Mouse (Mus musculus) R1 (cell line): ENCODE measurements around the gene Retn.
A peak's percentile ranks its signal among the peaks of the same experiment; 100 is the strongest.

Experiments
- DNase-seq: peaks from one replicate; pipeline ENCODE4 v3.0.0-alpha.2; 2018; ENCODE audit warnings: low read depth, low spot score

Retn gene

DNA sequence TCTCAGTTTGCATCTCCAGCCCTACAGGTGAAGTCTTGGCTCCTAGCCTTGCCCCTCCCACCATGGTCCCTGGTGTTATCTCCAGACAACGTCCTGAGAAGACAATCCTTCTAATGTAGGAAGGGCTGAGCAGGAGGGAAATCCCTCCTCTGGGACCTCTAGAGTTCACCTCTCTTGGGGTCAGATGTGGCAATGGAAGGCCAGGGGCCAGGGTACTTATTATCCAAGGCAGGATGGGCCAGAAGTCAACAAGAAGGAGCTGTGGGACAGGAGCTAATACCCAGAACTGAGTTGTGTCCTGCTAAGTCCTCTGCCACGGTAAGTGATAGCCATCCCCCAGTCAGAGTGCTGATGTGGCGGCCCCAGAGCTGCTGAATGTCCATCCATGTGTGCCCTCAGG is at the start of gene Retn:
Gene Retn (plus strand): TSS at position 245 of the 400 bp plus-strand sequence.
- DNase-seq = no peak

DNA sequence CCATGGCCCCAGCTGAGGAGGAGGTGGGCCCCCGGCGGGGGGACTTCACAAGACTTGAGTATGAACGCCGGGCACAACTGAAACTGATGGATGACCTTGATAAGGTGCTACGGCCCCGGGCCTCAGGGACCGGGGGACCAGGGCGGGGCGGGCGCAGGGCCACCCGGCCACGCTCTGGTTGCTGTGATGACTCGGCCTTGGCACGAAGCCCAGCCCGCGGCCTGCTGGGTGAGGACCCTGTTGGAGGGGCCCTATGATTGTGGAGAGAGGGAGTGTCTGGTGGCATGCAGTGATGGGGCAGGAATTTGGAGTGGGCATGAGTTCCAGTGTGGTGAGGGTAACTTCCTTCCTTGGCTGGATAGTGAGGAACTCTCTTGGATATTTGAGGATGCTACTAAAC is 49.0 kb upstream of the Retn start:
- no peak for DNase-seq

GRCm38 (mm10) chr8:3607822-3608221 is 47.7 kb upstream of the Retn start:
- no peak for DNase-seq

- DNase-seq = no peak
These were observed 46.3 kb upstream of the Retn start for GRCm38 (mm10) chr8:3609046-3609815.

- no peak for DNase-seq
These were observed 45.8 kb upstream of the Retn start for GRCm38 (mm10) chr8:3609816-3610150.

DNA sequence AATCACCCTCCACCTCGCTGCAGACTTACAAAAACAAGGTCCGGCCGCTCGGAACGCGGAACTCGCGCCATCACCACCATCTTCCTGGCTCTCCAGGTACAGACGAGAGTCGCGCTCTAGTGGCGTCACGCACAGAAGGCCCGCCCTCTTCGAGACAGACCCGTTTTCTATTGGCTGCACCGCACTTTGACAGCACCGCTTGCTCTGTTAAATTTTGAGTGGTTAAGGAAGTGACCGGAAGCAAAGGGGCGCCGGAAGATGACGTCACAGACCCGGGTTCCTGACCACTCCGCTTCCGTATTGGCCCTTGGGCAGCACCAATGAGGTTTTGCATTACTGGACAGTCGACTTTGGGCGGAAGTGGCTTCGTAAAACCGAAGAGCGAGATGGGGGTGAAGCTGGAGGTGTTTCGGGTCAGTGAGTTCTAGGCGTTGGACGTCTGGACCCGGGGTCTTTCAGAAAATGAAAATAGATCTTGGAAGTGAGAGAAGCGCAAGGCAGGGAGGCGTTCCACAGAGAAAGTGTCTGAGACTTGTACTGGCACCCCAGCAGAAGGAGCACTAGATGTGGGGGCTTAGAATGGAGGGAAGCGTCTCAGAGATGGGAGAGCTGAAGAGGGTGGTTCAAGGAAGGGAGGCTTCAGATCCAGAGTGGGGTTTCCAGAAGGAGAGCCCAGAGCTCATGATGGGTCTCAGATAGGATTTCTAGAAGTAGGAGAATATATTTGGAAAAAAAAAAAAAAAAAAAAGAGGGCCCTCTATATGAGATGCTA is 34.2 kb upstream of the Retn start, which contains the start of the genes Xab2 and Pet100:
Gene Xab2 (minus strand): TSS at position 118 of the 772 bp plus-strand sequence.
Gene Pet100 (plus strand): TSS at position 350 of the 772 bp plus-strand sequence.
- peak; percentile 100 for DNase-seq

GRCm38 (mm10) chr8:3622119-3622518 is 33.5 kb upstream of the Retn start:
- DNase-seq = no peak

DNA sequence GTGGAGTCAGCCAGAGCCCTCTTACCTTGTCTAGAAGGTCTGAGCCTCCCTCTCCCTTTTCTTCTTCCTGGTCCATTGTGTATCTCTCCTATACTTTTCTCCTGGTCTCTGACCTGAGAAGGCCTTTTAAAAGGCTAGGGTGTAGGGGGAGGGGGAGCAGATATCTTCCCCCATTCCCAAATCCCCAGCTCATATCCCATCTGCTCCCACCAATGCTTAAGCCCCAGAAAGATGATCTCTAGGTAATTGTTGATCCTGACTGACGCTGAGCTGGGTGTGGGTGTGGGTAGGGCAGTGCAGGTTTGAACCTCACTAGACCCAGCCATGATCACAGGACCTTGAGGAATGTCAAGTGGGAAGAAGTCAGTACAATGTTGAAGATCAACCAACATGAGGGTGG is 30.1 kb upstream of the Retn start, which contains the start of gene Pcp2:
Gene Pcp2 (minus strand): TSS at position 101 of the 400 bp plus-strand sequence.
- no peak for DNase-seq

DNA sequence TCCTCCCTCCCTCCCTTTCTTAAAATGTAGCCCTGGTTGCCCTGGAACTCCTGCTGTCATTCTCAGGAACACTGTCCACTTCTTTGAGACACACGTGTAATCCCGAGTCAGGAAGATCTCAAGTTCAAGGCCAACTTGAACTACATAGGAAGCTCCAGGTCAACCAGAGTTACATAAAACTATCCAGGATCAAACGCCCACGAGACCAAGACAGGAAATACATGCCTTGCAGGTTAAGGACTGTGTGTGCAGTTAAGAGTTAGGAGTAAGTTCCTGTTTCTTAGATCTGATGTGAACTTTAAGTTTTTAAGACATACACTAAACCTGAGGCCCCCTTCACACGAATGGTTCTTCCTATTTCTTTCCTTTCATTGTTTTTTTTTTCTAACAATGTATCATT is 28.6 kb upstream of the Retn start:
- DNase-seq = no peak

GRCm38 (mm10) chr8:3628014-3628413 is 27.6 kb upstream of the Retn start:
- DNase-seq = peak; percentile 88

GRCm38 (mm10) chr8:3630647-3631477 is 24.7 kb upstream of the Retn start, which contains the start of gene Stxbp2:
TSS of gene Stxbp2 (plus strand) at chr8:3630955.
- DNase-seq = peak; percentile 88

GRCm38 (mm10) chr8:3631478-3631875 is 24.1 kb upstream of the Retn start:
- DNase-seq = peak; percentile 33

- peak; percentile 85 for DNase-seq
These were observed 9.8 kb upstream of the Retn start for GRCm38 (mm10) chr8:3645804-3646203.

- DNase-seq = no peak
These were observed 8.6 kb upstream of the Retn start for GRCm38 (mm10) chr8:3646824-3647531.

GRCm38 (mm10) chr8:3647561-3647960 is 8.0 kb upstream of the Retn start:
- DNase-seq = no peak

DNA sequence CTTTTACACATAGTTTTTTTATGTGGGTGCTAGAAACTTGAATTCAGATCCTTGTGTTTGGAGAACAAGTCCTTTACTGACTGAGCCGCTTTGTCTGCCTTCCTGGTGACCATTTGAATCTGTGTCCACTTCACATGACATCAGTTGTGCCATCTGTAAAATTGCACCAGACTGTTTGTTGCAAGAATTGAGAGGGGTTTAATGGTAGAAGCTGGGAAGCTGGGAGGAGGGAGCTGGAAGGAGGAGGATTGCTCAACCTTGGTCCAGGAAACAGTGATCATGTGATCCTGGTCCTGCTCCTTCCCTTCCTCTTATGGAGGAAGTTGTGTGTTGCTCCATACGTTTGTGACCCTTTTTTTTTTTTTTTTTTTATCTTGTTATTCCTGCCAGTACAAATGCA is 7.3 kb upstream of the Retn start:
- DNase-seq = no peak

GRCm38 (mm10) chr8:3648990-3649389 is 6.6 kb upstream of the Retn start:
- peak; percentile 80 for DNase-seq

- no peak for DNase-seq
These were observed 2.7 kb upstream of the Retn start for GRCm38 (mm10) chr8:3652845-3653244.

DNA sequence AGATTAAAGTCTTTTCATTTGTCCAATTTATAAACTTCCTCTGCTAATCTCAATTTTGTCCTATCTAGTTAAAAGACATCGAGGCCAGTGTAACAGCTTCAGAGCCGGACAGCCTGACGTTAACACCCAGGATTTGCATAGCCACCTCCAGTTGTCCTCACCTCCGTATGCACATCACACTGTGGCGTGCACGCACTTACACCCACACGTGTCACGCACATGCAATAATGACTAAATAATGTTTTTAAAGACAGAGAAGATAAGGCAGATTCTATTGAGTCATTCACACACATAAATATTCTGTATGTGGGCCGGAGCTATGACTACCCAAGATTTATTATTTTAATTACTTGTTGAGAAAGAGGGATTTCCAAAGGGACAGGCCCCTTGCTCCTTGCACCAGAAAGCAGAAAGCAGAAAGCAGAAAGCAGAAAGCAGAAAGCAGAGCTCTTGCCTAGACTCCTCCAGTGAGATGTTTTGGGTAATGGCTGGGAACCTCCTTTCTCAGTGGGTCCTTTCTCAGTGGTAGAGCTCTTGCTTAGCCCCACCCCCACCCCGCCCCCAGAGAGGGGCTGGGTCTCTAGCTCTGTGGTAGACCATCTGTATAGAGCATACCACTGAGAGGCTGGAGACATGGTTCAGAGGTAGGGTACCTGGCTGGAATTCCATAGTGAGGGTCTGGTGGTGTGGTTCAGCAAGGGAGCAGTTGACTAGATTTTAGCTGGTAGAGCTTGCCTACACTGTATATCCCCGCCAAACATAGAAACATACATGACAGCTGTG is 653 bp upstream of the Retn start:
- DNase-seq = peak; percentile 56

GRCm38 (mm10) chr8:3656725-3657381 is 1.3 kb downstream of the Retn start:
- peak; percentile 48 for DNase-seq
